Mouse (Mus musculus) erythroblast, embryonic 14.5 days (primary cell): ENCODE measurements around the gene Ltbp1. TPM values are rescaled to one million over a fixed set of nuclear protein-coding genes. Genes with fewer than 3 reads are reported as not detected.

ENCODE experiments used
- H3K27me3 ChIP-seq: 2 replicates; pipeline ENCODE4 v1.6.1; 2012; ENCODE audit warnings: inconsistent platforms; ENCODE audit not compliant: control insufficient read depth
- H3K36me3 ChIP-seq: 2 replicates; pipeline ENCODE4 v1.6.1; 2012; ENCODE audit warnings: mild to moderate bottlenecking, inconsistent platforms; ENCODE audit not compliant: control insufficient read depth
- H3K4me1 ChIP-seq: 2 replicates; pipeline ENCODE4 v1.6.1; 2012; ENCODE audit warnings: inconsistent platforms; ENCODE audit not compliant: control insufficient read depth
- H3K4me3 ChIP-seq: replicated peaks from 2 replicates; pipeline ENCODE3; 2012; ENCODE audit warnings: moderate library complexity, mild to moderate bottlenecking, inconsistent platforms
- H3K9me3 ChIP-seq: 2 replicates; pipeline ENCODE4 v1.6.1; 2012; ENCODE audit warnings: low read length, inconsistent platforms, mixed read lengths; ENCODE audit not compliant: control insufficient read depth
- GATA1 ChIP-seq: IDR thresholded peaks from 2 replicates; pipeline ENCODE4 v1.6.1; 2012; ENCODE audit warnings: low read length, inconsistent platforms, mixed read lengths
- TAL1 ChIP-seq: IDR thresholded peaks from 3 replicates; pipeline ENCODE4 v1.6.1; 2012; ENCODE audit warnings: low read length, inconsistent platforms, mixed read lengths
- polyA plus RNA-seq: library from polyadenylated mRNA; stranded (reverse); fragments of >175 nt; gene quantifications from 2 replicates; pipeline ENCODE4 v1.2.3, GENCODE M21; 2012

The Ltbp1 gene
- polyA plus RNA-seq, 1 experiment: 0.06 TPM

DNA sequence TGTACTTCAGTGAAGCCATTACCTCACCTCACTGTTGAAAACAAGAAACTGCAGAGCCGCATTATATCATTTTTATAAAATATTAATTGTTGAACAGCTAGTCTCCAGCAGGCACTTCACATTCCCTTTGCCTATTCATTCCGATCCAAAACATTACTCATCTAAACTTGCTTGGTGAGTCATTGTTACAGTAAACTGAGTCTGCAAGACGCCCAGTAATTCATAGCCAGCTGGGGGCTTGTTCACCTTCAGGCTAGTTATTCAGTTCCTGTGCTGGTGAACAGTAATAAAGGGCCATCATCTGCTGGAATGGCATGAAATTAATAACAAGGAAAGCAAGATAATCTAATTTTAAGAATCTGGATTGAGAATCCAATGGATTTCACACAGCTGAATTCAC, 339.7 kb downstream of the Ltbp1 start:
- TF ChIP-seq TAL1: no peak
- no peak for TF ChIP-seq GATA1
- Histone ChIP-seq H3K36me3 (no peaks in the 10 kb centered on the region), H3K9me3 (peaks cover 4% of the 10 kb centered on the region; the same call in 1 of the 2 replicates), H3K4me3 (no peak overlapping the region), H3K4me1 (no peaks in the 10 kb centered on the region), H3K27me3 (no peaks in the 10 kb centered on the region)

DNA sequence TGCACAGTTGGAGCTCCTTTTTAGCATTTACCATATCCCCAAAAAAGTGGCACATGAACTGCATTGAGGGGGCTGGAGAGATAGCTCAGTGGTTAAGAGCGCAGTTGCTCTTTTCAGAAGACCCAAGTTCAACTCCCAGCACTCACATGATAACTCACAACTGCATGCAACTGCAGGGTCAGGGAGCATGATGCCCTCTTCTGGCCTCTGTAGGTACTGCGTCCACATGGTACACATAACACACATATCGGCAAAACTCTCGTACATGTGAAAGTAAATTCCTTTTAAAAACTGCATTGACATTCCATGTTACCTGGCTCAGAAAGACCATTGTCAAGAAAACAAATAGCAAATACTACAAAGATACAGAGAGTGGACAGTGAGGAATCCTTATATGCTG, 342.0 kb downstream of the Ltbp1 start:
- Histone ChIP-seq H3K27me3 (no peaks in the 10 kb centered on the region), H3K9me3 (peaks cover 4% of the 10 kb centered on the region), H3K36me3 (no peaks in the 10 kb centered on the region), H3K4me3 (no peak overlapping the region), H3K4me1 (no peaks in the 10 kb centered on the region)
- TF ChIP-seq TAL1 (no peak), GATA1 (no peak)

- TF ChIP-seq GATA1 (no peak), TAL1 (no peak)
- H3K36me3 ChIP-seq: no peaks in the 10 kb centered on the region
Observed at GRCm38 (mm10) chr17:75349109-75349508, 343.7 kb downstream of the Ltbp1 start.

GRCm38 (mm10) chr17:75349602-75350001, 344.2 kb downstream of the Ltbp1 start:
- peaks cover 7% of the 10 kb centered on the region for H3K9me3 ChIP-seq
- no peaks in the 10 kb centered on the region for H3K36me3 ChIP-seq
- no peaks in the 10 kb centered on the region for H3K27me3 ChIP-seq
- no peak for TF ChIP-seq GATA1
- no peak for TF ChIP-seq TAL1
- no peak overlapping the region for H3K4me3 ChIP-seq
- no peaks in the 10 kb centered on the region for H3K4me1 ChIP-seq

More at GRCm38 (mm10) chr17:75349109-75349508, 343.7 kb downstream of the Ltbp1 start:
- no peak overlapping the region for H3K4me3 ChIP-seq
- no peaks in the 10 kb centered on the region for H3K27me3 ChIP-seq
- no peaks in the 10 kb centered on the region for H3K4me1 ChIP-seq
- peaks cover 7% of the 10 kb centered on the region for H3K9me3 ChIP-seq

GRCm38 (mm10) chr17:75353323-75353722, 348.0 kb downstream of the Ltbp1 start:
- TF ChIP-seq GATA1: no peak
- TF ChIP-seq TAL1: no peak
- H3K36me3 ChIP-seq: no peaks in the 10 kb centered on the region

GRCm38 (mm10) chr17:75355431-75355830, 350.1 kb downstream of the Ltbp1 start:
- Histone ChIP-seq H3K36me3 (no peaks in the 10 kb centered on the region), H3K27me3 (no peaks in the 10 kb centered on the region), H3K9me3 (peaks cover 3% of the 10 kb centered on the region), H3K4me3 (no peak overlapping the region), H3K4me1 (no peaks in the 10 kb centered on the region)
- TF ChIP-seq TAL1: no peak

More at GRCm38 (mm10) chr17:75353323-75353722, 348.0 kb downstream of the Ltbp1 start:
- no peaks in the 10 kb centered on the region for H3K27me3 ChIP-seq
- no peak overlapping the region for H3K4me3 ChIP-seq
- H3K9me3 ChIP-seq: peaks cover 3% of the 10 kb centered on the region
- no peaks in the 10 kb centered on the region for H3K4me1 ChIP-seq

DNA sequence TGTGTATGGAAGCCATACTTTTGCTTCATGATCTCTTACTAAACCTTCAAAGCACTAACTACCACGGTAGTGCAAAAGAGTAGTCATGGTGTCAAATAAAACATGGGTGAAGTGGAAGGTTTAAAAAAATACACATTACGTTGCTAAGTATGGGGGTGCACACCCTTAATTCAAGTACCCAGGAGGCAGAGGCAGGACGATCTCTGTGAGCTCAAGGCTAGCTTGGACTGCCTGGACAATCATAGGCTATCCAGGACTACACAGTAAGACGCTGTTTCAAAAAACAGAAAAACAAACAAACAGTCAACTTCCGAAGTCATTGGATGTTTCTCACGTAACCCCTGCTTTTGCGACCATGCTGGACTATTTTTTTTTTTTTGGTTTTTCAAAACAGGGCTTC, 354.7 kb downstream of the Ltbp1 start:
- H3K36me3 ChIP-seq: no peaks in the 10 kb centered on the region
- no peaks in the 10 kb centered on the region for H3K27me3 ChIP-seq
- no peaks in the 10 kb centered on the region for H3K4me1 ChIP-seq
- H3K9me3 ChIP-seq: no peaks in the 10 kb centered on the region
- TF ChIP-seq TAL1: no peak
- no peak for TF ChIP-seq GATA1
- no peak overlapping the region for H3K4me3 ChIP-seq

DNA sequence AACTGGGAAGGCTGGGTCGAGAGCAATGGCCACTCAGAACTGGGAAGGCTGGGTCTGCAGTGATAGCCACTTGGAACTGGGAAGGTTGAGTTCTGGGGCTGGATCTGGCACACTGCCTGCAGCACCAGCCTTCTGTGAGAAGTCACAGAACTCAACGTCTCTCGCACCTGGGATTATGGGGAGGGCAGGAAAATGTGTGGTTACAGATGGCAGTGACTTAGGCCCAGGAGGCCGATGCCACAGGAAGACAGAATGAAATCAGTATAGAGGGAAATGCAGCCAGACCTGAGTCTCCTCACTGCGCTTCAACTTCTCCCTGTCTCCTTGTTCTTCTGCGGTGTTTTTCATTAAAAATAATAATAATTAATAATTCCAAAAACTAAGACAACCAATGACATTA, 361.0 kb downstream of the Ltbp1 start:
- no peak for TF ChIP-seq TAL1
- no peak for TF ChIP-seq GATA1
- Histone ChIP-seq H3K4me1 (no peaks in the 10 kb centered on the region), H3K36me3 (no peaks in the 10 kb centered on the region), H3K27me3 (no peaks in the 10 kb centered on the region), H3K4me3 (no peak overlapping the region), H3K9me3 (no peaks in the 10 kb centered on the region)

DNA sequence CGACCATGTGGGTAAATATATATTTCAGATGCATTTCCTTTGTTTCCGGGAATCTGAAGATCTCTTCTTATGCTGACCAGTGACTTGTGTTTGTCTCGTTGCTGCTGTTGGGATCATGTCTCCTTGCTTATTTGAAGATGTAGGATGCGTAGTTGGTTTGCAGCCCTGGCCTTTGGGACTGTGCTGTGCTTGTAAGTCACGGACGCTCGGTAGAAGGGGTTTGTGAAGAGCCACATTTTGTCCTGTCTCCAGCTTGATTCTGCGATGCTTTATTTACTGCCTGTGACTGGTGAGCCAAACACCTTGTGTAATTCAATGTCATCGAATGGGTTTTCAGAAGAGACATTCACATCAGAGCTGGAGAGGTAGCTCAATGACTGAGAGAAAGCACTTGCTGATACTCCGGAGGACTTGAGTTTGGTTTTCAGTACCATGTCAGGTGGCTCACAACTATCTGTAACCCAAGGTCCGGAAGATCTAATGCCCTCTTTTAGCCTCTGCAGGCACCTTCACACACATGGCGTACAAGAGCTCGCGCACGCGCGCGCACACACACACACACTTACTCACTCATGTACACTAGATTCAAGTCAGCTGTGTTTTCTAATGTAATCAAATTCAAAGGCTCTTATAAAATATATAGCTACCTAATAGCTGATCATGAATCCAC, 362.3 kb downstream of the Ltbp1 start:
- no peaks in the 10 kb centered on the region for H3K27me3 ChIP-seq
- TF ChIP-seq GATA1 (no peak), TAL1 (no peak)
- no peak overlapping the region for H3K4me3 ChIP-seq
- H3K9me3 ChIP-seq: no peaks in the 10 kb centered on the region
- no peaks in the 10 kb centered on the region for H3K36me3 ChIP-seq
- no peaks in the 10 kb centered on the region for H3K4me1 ChIP-seq

- H3K9me3 ChIP-seq: no peaks in the 10 kb centered on the region
- H3K36me3 ChIP-seq: no peaks in the 10 kb centered on the region
Observed at GRCm38 (mm10) chr17:75368580-75368979, 363.2 kb downstream of the Ltbp1 start.

More at GRCm38 (mm10) chr17:75368580-75368979, 363.2 kb downstream of the Ltbp1 start:
- TF ChIP-seq TAL1 (no peak), GATA1 (no peak)
- Histone ChIP-seq H3K27me3 (no peaks in the 10 kb centered on the region), H3K4me3 (no peak overlapping the region), H3K4me1 (no peaks in the 10 kb centered on the region)
